Mouse (Mus musculus): ENCODE measurements at regions not wholly inside any gene's neighbourhood (a gene's known extent, or its start where the extent isn't known, plus 50 kb on each side); places are given as distances from the start of the nearest gene placed in this dataset.

DNA sequence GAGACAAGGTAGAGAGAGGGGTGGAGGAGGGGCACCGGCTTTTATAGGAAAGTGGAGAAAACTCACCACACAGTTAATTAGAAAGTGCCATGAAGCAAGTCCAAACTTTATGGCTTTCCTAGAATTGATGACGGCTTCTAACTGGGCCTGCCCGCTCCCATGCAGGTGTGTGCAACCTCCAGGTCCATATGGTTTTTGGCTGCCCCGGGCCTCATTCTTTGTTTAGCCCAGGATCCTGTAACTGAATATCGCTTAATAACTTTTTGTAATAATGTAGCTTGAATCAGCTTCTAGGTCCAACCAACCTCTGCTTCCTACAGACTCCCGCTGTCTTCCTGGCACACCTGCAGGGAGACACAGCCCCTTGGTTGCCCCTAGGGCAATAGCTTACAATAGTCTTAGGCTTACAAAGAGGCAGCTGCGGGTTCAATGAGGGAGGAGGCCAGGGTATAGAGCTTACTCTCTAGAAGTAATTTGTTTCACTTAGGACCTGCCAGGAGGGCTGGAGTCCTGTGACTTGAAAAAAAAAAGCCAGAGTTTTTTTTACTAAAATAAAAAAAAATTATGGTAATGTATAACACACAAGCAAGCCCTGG, 159.2 kb downstream of the Gm10260 start:
- TF ChIP-seq CTCF (IDR thresholded peaks at IDR 0.05; ENCODE audit: insufficient read depth, low read length) = no peak
- TF ChIP-seq POLR2A (IDR thresholded peaks at IDR 0.05; ENCODE audit: borderline replicate concordance, extremely low read depth, low read depth, low read length) = no peak

All from lung, adult 2 months (tissue).